Mouse (Mus musculus): ENCODE data around the gene Dnaaf1. TPM values are rescaled to one million over a fixed set of nuclear protein-coding genes. Genes with fewer than 3 reads are reported as not detected.

Dnaaf1 gene
- polyA plus RNA-seq, 1 experiment from 2014 or later = 0.28 TPM

GRCm38 (mm10) chr8:119615096-119615495, 40.1 kb downstream of the Dnaaf1 start:
- 71% methylated on average over 14 of the region's 14 CpGs for WGBS
- Histone ChIP-seq H3K27ac (replicated peaks in 1 of 2; ENCODE audit: control insufficient read depth in 1 of 2, insufficient read depth in 1 of 2, low read depth in 2 of 2, low read length in 2 of 2) (no peak overlapping the region), H3K36me3 (ENCODE audit: control insufficient read depth, insufficient read depth, low read length) (no peaks in the 10 kb centered on the region), H3K4me2 (ENCODE audit: low read length) (no peak overlapping the region), H3K27me3 (ENCODE audit: control insufficient read depth, insufficient read depth, low read length) (no peaks in the 10 kb centered on the region), H3K4me1 (ENCODE audit: control insufficient read depth in 2 of 2, insufficient read depth in 2 of 2, low read length in 2 of 2) (no peaks in the 10 kb centered on the region), H3K9me3 (ENCODE audit: control insufficient read depth, low read length) (no peaks in the 10 kb centered on the region), H3K4me3 (ENCODE audit: control insufficient read depth in 1 of 2, insufficient read depth in 1 of 2, low read depth in 1 of 2, low read length in 2 of 2) (no peak overlapping the region), H3K9ac (ENCODE audit: low read length) (no peak overlapping the region)
- ATAC-seq (ENCODE audit: insufficient number of reproducible peaks, insufficient read depth, low FRiP score, low read depth) = no peak

- no peaks in the 10 kb centered on the region for H3K9me3 ChIP-seq (ENCODE audit: control insufficient read depth, low read length)
- H3K4me2 ChIP-seq (ENCODE audit: low read length) = no peak overlapping the region
- no peak overlapping the region for H3K4me3 ChIP-seq (ENCODE audit: control insufficient read depth in 1 of 2, insufficient read depth in 1 of 2, low read depth in 1 of 2, low read length in 2 of 2)
- no peak overlapping the region for H3K27ac ChIP-seq (replicated peaks in 1 of 2; ENCODE audit: control insufficient read depth in 1 of 2, insufficient read depth in 1 of 2, low read depth in 2 of 2, low read length in 2 of 2)
- H3K27me3 ChIP-seq (ENCODE audit: control insufficient read depth, insufficient read depth, low read length) = no peaks in the 10 kb centered on the region
- peaks cover 3 to 7% of the 10 kb centered on the region in 2 experiments; a peak in 3 of 4 replicates for H3K4me1 ChIP-seq (ENCODE audit: control insufficient read depth in 2 of 2, insufficient read depth in 2 of 2, low read length in 2 of 2)
- H3K9ac ChIP-seq (ENCODE audit: low read length) = no peak overlapping the region
- no peaks in the 10 kb centered on the region for H3K36me3 ChIP-seq (ENCODE audit: control insufficient read depth, insufficient read depth, low read length)
- 63% methylated on average over 7 of the region's 7 CpGs for WGBS
- no peak for ATAC-seq (ENCODE audit: insufficient number of reproducible peaks, insufficient read depth, low FRiP score, low read depth)
Observed at GRCm38 (mm10) chr8:119616358-119616757, 41.3 kb downstream of the Dnaaf1 start.

- Histone ChIP-seq H3K27me3 (ENCODE audit: control insufficient read depth, insufficient read depth, low read length) (no peaks in the 10 kb centered on the region), H3K9me3 (ENCODE audit: control insufficient read depth, low read length) (no peaks in the 10 kb centered on the region), H3K4me2 (ENCODE audit: low read length) (no peak overlapping the region), H3K9ac (ENCODE audit: low read length) (no peak overlapping the region), H3K4me3 (ENCODE audit: control insufficient read depth in 1 of 2, insufficient read depth in 1 of 2, low read depth in 1 of 2, low read length in 2 of 2) (no peak overlapping the region), H3K36me3 (ENCODE audit: control insufficient read depth, insufficient read depth, low read length) (no peaks in the 10 kb centered on the region), H3K27ac (replicated peaks in 1 of 2; ENCODE audit: control insufficient read depth in 1 of 2, insufficient read depth in 1 of 2, low read depth in 2 of 2, low read length in 2 of 2) (no peak overlapping the region), H3K4me1 (ENCODE audit: control insufficient read depth in 2 of 2, insufficient read depth in 2 of 2, low read length in 2 of 2) (peaks cover 3 to 7% of the 10 kb centered on the region in 2 experiments; a peak in 3 of 4 replicates)
- ATAC-seq (ENCODE audit: insufficient number of reproducible peaks, insufficient read depth, low FRiP score, low read depth) = no peak
- WGBS = 81% methylated on average over 4 of the region's 4 CpGs
Observed at GRCm38 (mm10) chr8:119616811-119617210, 41.8 kb downstream of the Dnaaf1 start.

GRCm38 (mm10) chr8:119617586-119617985, 42.6 kb downstream of the Dnaaf1 start:
- Histone ChIP-seq H3K4me1 (ENCODE audit: control insufficient read depth in 2 of 2, insufficient read depth in 2 of 2, low read length in 2 of 2) (peaks cover 3 to 7% of the 10 kb centered on the region in 2 experiments; a peak in 3 of 4 replicates), H3K27ac (replicated peaks in 1 of 2; ENCODE audit: control insufficient read depth in 1 of 2, insufficient read depth in 1 of 2, low read depth in 2 of 2, low read length in 2 of 2) (no peak overlapping the region), H3K9ac (ENCODE audit: low read length) (no peak overlapping the region), H3K4me3 (ENCODE audit: control insufficient read depth in 1 of 2, insufficient read depth in 1 of 2, low read depth in 1 of 2, low read length in 2 of 2) (no peak overlapping the region), H3K36me3 (ENCODE audit: control insufficient read depth, insufficient read depth, low read length) (no peaks in the 10 kb centered on the region), H3K9me3 (ENCODE audit: control insufficient read depth, low read length) (no peaks in the 10 kb centered on the region), H3K27me3 (ENCODE audit: control insufficient read depth, insufficient read depth, low read length) (no peaks in the 10 kb centered on the region), H3K4me2 (ENCODE audit: low read length) (no peak overlapping the region)
- 73% methylated on average over 5 of the region's 5 CpGs for WGBS
- ATAC-seq (ENCODE audit: insufficient number of reproducible peaks, insufficient read depth, low FRiP score, low read depth) = no peak

GRCm38 (mm10) chr8:119618887-119619286, 43.9 kb downstream of the Dnaaf1 start:
- Histone ChIP-seq H3K9ac (ENCODE audit: low read length) (no peak overlapping the region), H3K4me3 (ENCODE audit: control insufficient read depth in 1 of 2, insufficient read depth in 1 of 2, low read depth in 1 of 2, low read length in 2 of 2) (no peak overlapping the region), H3K27ac (replicated peaks in 1 of 2; ENCODE audit: control insufficient read depth in 1 of 2, insufficient read depth in 1 of 2, low read depth in 2 of 2, low read length in 2 of 2) (no peak overlapping the region), H3K4me1 (ENCODE audit: control insufficient read depth in 2 of 2, insufficient read depth in 2 of 2, low read length in 2 of 2) (peaks cover 3 to 7% of the 10 kb centered on the region in 2 experiments; a peak in 3 of 4 replicates), H3K36me3 (ENCODE audit: control insufficient read depth, insufficient read depth, low read length) (no peaks in the 10 kb centered on the region), H3K9me3 (ENCODE audit: control insufficient read depth, low read length) (no peaks in the 10 kb centered on the region), H3K27me3 (ENCODE audit: control insufficient read depth, insufficient read depth, low read length) (no peaks in the 10 kb centered on the region), H3K4me2 (ENCODE audit: low read length) (no peak overlapping the region)
- no peak for ATAC-seq (ENCODE audit: insufficient number of reproducible peaks, insufficient read depth, low FRiP score, low read depth)
- WGBS = 47% methylated on average over 5 of the region's 5 CpGs

- no peak overlapping the region for H3K27ac ChIP-seq (replicated peaks in 1 of 2; ENCODE audit: control insufficient read depth in 1 of 2, insufficient read depth in 1 of 2, low read depth in 2 of 2, low read length in 2 of 2)
- H3K27me3 ChIP-seq (ENCODE audit: control insufficient read depth, insufficient read depth, low read length) = 0 out of 2 replicates have a peak, but pooled peaks cover 5% of the 10 kb centered on the region
- H3K9me3 ChIP-seq (ENCODE audit: control insufficient read depth, low read length) = no peaks in the 10 kb centered on the region
- H3K36me3 ChIP-seq (ENCODE audit: control insufficient read depth, insufficient read depth, low read length) = no peaks in the 10 kb centered on the region
- WGBS = 63% methylated on average over 6 of the region's 6 CpGs
- peaks cover 3 to 7% of the 10 kb centered on the region in 2 experiments; a peak in 3 of 4 replicates for H3K4me1 ChIP-seq (ENCODE audit: control insufficient read depth in 2 of 2, insufficient read depth in 2 of 2, low read length in 2 of 2)
- H3K9ac ChIP-seq (ENCODE audit: low read length) = no peak overlapping the region
- H3K4me3 ChIP-seq (ENCODE audit: control insufficient read depth in 1 of 2, insufficient read depth in 1 of 2, low read depth in 1 of 2, low read length in 2 of 2) = no peak overlapping the region
- ATAC-seq (ENCODE audit: insufficient number of reproducible peaks, insufficient read depth, low FRiP score, low read depth) = no peak
- no peak overlapping the region for H3K4me2 ChIP-seq (ENCODE audit: low read length)
Observed at GRCm38 (mm10) chr8:119620116-119620840, 45.2 kb downstream of the Dnaaf1 start.

GRCm38 (mm10) chr8:119620848-119621465, 45.9 kb downstream of the Dnaaf1 start:
- Histone ChIP-seq H3K27ac (replicated peaks in 1 of 2; ENCODE audit: control insufficient read depth in 1 of 2, insufficient read depth in 1 of 2, low read depth in 2 of 2, low read length in 2 of 2) (no peak overlapping the region), H3K9me3 (ENCODE audit: control insufficient read depth, low read length) (no peaks in the 10 kb centered on the region), H3K27me3 (ENCODE audit: control insufficient read depth, insufficient read depth, low read length) (0 out of 2 replicates have a peak, but pooled peaks cover 5% of the 10 kb centered on the region), H3K4me2 (ENCODE audit: low read length) (no peak overlapping the region), H3K9ac (ENCODE audit: low read length) (no peak overlapping the region), H3K4me3 (ENCODE audit: control insufficient read depth in 1 of 2, insufficient read depth in 1 of 2, low read depth in 1 of 2, low read length in 2 of 2) (no peak overlapping the region), H3K36me3 (ENCODE audit: control insufficient read depth, insufficient read depth, low read length) (no peaks in the 10 kb centered on the region), H3K4me1 (ENCODE audit: control insufficient read depth in 2 of 2, insufficient read depth in 2 of 2, low read length in 2 of 2) (peaks cover 3 to 7% of the 10 kb centered on the region in 2 experiments; a peak in 3 of 4 replicates)
- 51% methylated on average over 14 of the region's 14 CpGs for WGBS
- no peak for ATAC-seq (ENCODE audit: insufficient number of reproducible peaks, insufficient read depth, low FRiP score, low read depth)

Data from heart, embryonic 14.5 days (tissue).